Mouse (Mus musculus): ENCODE results near the gene Tcn2.

Gene Tcn2

DNA sequence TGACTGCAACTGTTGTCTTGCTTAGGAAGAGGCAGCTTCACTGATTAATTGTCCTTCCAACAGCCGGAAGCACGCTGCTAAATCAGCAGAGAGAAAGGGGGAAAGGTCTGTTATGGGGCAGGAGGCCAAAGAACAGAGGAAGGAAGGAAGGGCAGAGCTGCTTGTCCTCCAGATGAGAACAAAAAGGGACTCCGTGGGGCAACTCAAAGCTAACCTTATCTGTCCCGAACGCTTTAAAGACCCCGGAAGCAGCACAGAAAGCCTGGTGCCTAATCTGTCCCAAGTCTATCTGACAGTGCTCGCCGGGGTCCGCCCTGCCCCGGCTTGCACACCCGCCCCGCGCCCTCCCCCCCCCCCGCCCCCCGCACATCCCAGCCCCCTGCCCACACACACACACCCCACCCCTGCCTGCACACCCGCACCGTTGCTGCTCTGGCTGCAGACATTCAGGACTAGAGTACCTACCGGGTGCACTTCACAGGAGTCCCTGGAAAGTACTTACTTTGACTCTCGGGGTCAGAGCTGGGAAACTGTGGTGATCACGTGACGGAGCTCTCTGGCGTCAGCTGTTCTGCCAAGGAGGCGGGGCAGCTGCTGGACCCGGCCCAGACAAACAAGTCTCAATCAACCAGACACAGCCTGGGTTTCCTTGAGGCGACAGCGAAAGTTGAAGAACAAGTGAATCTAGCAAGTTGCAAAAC, at the start of gene Tcn2:
Gene Tcn2, minus strand, starts transcription at position 649 of the 701 bp plus-strand sequence.
- peak; percentile 89 for TF ChIP-seq GATA4 (IDR thresholded peaks at IDR 0.05; ENCODE audit: insufficient replicate concordance, low read length)

DNA sequence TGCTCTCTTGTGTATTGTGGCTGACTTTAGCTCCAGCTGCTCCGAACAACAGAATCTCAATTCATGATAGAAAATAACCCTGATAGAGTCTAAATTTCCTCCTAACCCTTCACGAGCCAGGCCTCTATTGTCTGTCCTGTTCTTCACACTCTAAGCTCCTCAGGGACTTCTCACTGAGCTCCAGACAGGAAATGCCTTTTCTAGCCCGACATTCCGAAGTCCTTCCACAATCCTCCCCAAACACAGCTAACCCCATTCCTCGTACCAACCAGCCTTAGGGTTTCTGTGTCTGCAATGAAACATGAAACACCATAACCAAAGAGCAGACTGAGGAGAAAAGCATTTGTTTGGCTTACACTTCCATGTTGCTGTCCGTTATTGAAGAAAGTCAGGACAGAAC, 49.6 kb upstream of the Tcn2 start:
- TF ChIP-seq GATA4 (IDR thresholded peaks at IDR 0.05; ENCODE audit: insufficient replicate concordance, low read length), result no peak

DNA sequence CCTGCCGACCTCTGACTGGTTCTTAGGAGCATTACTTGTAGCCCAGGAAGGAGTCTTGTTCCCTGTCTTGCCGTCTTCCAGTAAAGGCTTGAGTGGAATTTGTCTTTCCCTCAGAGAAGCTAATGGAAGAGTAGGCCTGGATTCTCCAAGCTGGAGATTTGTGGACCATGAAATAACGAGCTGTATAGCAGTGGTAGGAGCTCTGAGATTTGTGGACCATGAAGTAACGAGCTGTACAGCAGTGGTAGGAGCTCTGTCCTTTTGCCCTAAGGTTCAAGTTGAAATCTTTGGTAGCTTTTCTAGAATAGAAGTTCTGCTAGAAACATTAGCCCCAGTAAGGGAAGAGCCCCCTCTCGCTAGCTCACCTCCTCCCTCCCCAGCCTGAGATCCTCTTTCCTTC, 46.5 kb upstream of the Tcn2 start:
- TF ChIP-seq GATA4 (IDR thresholded peaks at IDR 0.05; ENCODE audit: insufficient replicate concordance, low read length), result no peak

DNA sequence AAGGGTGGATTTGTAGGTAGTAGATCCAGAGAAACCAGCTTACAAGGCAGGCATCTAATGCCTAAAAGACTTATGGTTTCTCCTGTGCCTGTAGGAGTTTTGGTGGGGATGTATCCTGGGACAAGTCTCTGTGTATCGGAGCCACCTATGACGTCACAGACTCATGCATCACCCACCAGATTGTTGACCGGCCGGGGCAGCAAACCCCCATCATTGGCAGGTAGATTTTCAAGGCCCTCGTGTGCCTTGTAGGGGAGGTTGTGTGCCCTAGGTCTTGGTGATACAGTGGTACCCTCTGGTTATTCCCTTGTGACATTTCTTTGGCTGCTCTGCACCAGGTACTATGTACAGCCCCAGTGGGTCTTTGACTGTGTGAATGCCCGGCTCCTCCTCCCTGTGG, 44.7 kb upstream of the Tcn2 start, which contains the start of gene 4930556J24Rik:
Gene 4930556J24Rik, minus strand, starts transcription at position 101 of the 400 bp plus-strand sequence.
- no peak for TF ChIP-seq GATA4 (IDR thresholded peaks at IDR 0.05; ENCODE audit: insufficient replicate concordance, low read length)

DNA sequence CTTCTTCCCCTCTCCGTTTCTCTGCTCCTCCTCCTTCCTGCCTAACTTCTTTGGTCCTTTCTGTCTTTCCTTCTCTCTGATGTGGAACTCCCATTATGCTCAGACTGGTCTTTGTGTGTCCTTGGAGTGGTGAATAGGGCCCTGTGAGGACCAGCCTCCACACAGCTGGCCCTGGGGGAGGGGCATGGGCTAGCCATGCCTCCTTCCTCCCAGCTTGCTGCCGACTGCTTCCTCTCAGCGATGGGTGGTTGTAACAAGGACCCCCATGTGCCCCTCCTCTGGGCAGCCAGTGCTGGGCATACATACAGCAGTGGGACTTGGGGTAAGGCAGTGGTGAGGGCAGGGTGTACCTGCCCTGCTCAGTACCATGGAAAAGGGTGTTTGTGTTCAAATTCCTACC, 42.4 kb upstream of the Tcn2 start:
- TF ChIP-seq GATA4 (IDR thresholded peaks at IDR 0.05; ENCODE audit: insufficient replicate concordance, low read length), result no peak

DNA sequence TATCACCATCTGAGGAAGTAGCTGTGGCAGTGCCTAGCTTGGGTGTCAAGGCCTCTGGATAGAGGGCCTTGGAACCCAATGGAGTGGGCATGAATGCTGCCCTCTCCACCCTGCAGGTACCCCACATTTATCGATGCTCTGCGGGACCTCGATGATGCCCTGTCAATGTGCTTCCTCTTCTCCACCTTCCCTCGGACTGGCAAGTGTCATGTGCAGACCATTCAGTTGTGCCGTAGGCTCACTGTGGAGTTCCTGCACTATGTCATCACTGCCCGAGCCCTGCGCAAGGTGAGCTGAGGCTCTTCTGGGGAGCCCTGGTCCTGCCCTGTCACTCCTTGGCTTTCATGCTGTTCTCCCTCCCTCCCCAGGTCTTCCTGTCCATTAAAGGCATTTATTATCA, 41.1 kb upstream of the Tcn2 start:
- TF ChIP-seq GATA4 (IDR thresholded peaks at IDR 0.05; ENCODE audit: insufficient replicate concordance, low read length), result no peak

DNA sequence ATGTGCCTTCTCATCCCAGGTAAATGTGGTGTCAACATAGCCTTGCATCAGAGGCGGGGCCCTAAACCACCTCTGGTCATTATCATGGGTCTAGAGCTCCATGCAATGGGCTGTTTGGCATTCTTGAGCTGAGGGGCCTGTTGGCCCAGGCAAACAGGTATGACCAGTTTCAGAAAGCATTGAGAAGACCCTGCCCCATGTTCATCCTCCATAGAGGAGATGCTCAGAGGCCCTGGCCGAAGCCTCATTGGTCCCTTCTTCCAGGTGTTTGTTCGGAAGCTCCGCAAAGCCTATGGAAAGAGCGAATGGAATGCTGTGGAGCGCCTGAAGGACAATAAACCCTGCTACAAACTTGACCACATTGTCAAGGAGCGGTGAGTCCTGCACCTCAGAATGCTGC, 38.4 kb upstream of the Tcn2 start:
- TF ChIP-seq GATA4 (IDR thresholded peaks at IDR 0.05; ENCODE audit: insufficient replicate concordance, low read length), result no peak

DNA sequence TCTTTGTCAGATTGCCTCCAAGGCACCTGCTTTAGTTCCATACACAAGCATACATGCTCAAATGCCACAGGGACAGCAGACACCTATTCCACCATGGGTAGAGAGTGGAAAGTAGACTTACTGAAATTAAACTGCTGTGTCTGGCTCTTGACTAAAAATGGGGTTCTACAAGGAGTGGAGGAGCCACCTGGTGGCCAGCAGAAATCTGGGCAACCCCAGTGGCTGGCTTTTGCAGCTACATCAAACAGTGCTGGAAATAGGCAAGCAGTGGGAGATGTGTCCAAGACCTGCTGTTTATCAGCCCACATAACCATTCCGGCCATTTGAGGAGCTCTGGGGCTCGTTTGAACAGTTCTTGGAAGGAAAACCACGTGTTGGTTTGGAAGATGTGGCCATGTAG, 37.9 kb upstream of the Tcn2 start:
- no peak for TF ChIP-seq GATA4 (IDR thresholded peaks at IDR 0.05; ENCODE audit: insufficient replicate concordance, low read length)

DNA sequence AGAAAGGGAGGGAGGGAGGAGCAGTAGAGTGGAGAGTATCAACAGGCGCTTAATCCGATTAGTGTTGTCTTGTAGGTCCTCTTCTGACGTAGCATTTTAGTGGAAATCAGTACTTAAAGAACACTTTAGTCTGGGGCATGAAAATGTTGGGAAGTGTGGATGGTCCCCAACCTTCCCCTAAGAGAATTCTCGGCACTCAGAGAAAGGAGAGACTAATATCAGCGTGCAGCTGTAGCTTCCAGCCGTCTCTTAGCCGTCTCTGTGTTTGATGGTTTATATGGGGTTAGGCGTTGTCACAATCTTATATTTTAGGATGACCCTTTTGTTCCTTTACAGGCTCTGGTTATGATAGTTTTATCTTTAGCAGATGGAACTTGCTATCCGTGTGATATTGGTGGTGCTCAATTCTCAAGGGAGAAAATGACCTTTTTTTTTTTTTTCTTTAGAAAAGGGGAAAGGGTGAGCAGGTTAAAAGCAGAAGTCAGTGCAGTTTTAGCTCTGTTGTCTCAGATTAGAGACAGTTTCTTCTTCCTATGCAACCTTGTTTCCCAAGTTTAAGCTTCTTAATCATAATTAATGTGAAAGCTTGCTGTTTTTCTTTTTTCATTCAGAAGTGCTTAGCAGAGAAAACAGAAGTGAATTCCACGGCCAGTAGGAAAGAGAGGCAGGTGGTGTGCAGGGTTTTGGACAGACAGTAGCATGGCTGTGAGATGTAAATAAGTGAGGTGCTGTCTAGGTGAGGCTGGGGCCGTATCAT, 32.6 kb upstream of the Tcn2 start:
- no peak for TF ChIP-seq GATA4 (IDR thresholded peaks at IDR 0.05; ENCODE audit: insufficient replicate concordance, low read length)

DNA sequence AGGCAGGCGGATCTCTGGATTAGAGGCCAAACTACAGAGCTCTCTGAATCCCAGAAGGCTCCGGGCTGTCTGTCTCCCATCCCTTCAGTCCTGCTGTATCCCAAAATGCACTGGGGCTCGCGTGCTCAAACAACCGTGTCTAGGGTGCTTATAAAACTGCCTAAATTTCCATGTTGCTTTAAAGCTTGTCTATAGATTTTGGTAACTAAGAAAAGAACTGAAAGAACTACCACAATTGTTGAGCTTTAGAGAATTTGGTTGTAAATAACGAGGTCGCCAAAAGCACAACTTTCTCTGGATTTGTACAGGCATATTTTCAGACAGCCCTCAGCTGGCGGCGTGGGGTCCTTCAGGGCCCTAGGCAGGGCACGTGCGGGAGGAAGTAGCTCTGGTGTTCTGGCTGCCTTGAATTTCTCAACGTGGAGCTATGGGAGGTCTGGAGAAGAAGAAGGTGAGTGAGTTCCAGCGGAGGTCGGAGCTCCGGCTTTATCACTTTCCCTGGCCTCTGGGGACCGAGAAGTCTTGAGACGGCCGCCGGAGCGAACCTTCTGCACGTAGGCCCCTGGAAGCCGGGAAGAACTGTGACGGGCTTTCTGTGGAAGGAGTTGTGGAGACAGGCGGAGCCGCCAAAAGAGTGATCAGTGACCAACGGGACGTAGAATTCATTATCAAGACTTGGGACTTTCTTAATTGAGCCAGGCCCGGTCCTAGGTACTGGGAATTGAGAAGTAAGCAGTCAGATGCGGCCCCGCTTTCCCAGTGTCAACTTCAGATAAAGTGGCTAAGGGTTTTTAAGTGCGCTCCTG, 31.9 kb upstream of the Tcn2 start, which contains the start of gene Pes1:
Gene Pes1, plus strand, starts transcription at position 366 of the 806 bp plus-strand sequence.
- no peak for TF ChIP-seq GATA4 (IDR thresholded peaks at IDR 0.05; ENCODE audit: insufficient replicate concordance, low read length)

DNA sequence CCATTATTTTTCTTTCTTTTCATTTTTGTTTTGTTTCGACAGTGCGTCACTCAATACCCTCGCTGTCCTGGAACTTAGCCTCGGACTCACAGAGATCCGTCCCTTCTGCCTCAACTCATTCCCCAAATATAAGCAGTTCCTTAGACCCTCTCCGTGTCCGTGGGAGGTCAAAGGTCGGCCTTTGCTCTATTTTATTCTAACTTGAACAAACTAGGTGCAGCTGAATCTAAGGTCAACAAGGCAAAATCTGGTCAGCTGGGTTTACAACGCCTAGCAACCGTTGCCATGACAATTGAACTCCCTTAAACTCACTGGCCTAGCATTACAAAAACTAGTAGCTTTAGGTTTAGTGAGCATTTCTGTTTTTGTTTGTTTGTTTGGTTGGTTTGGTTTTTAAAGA, 31.2 kb upstream of the Tcn2 start:
- TF ChIP-seq GATA4 (IDR thresholded peaks at IDR 0.05; ENCODE audit: insufficient replicate concordance, low read length), result no peak

DNA sequence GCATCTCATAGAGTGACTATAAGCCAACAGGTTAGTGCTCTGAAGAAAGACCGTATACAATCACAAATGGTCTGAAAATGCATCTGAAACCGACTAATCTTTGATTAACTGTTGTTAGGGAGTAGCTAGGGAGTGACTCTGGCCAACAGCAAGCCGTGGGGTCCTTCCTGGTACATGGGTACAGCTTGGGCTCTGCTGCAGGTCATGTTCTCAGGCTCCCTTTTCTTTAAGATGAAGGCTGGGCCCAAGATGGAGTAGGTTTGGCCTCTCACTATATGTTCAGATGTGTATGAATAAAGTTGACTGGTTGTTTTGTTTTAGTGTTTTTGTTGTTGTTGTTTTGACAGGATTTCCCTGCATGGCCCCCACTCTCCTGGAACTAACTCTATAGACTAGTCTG, 29.8 kb upstream of the Tcn2 start:
- TF ChIP-seq GATA4 (IDR thresholded peaks at IDR 0.05; ENCODE audit: insufficient replicate concordance, low read length), result no peak

DNA sequence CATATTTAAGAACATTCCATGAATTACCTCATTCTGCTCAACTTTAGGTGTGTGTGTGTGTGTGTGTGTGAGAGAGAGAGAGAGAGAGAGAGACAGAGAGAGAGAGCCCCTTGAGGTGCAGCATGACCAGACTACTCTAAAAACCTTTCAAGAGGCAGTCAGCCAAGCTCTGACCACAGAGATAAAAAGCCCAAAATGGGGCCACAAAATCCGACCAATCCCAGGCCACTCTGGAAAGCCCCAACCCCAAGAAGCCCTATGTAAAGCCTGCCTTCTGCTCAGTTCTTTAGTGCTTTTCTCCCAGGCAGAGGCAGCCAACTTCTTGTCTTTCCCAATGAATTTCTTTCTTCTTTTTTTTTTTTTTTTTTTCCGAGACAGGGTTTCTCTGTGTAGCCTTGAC, 28.9 kb upstream of the Tcn2 start:
- no peak for TF ChIP-seq GATA4 (IDR thresholded peaks at IDR 0.05; ENCODE audit: insufficient replicate concordance, low read length)

DNA sequence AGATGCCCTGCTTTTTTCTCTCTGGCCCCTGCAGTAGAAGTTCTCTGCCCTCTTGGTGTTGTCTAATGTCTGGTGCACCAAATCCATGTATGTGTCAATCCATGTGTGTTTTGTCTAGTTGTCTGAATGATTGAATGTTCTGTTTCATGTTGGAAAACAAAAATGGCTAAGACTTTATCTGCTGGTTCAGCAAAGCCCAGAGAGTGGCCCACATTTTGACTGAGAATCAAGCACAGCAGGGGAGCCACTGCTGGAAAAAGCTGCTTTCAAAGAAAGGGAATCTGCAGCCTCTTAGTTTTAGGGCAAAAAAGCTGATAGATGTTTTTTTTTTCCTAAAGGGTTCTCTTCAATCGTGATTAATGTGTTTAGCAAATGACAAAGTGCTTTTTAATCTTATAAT, 14.4 kb upstream of the Tcn2 start:
- no peak for TF ChIP-seq GATA4 (IDR thresholded peaks at IDR 0.05; ENCODE audit: insufficient replicate concordance, low read length)

DNA sequence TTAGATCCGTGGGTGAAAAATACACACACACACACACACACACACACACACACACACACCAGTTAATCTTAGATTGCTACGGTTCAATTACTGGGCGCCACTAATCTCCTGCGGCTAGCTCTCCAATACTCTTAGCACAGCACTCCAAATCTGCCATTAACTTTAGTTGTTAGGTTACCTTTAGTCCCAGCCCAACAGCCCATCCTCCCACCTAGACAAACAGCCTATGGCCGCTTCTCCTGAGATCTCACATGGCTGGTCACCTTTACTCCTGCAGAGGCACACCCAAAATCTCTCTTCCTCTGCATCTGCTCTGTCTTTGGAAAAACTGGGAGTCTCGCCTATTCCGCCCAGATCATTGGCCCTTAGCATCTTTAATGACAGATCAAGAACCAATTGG, 9.4 kb upstream of the Tcn2 start:
- no peak for TF ChIP-seq GATA4 (IDR thresholded peaks at IDR 0.05; ENCODE audit: insufficient replicate concordance, low read length)

All from liver, adult (tissue).